Mouse (Mus musculus) myocyte (in vitro differentiated cells): ENCODE data around the gene Ttyh3.

ENCODE experiments used
- CEBPB ChIP-seq: IDR thresholded peaks from 2 replicates; pipeline ENCODE4 v1.6.1; 2011; ENCODE audit warnings: mild to moderate bottlenecking, moderate library complexity; ENCODE audit not compliant: poor library complexity, insufficient read depth, severe bottlenecking
- E2F4 ChIP-seq: IDR thresholded peaks from one replicate; pipeline ENCODE4 v1.6.1; 2011; ENCODE audit warnings: mild to moderate bottlenecking, control low read depth, moderate library complexity; ENCODE audit not compliant: insufficient read depth
- POLR2A ChIP-seq: IDR thresholded peaks from one replicate; pipeline ENCODE4 v1.6.1; 2011; ENCODE audit warnings: low read depth, mild to moderate bottlenecking, control low read depth, moderate library complexity; ENCODE audit not compliant: insufficient read length
- POLR2AphosphoS2 ChIP-seq: IDR thresholded peaks from one replicate; pipeline ENCODE4 v1.6.1; 2011; ENCODE audit warnings: low read depth, control low read depth; ENCODE audit not compliant: insufficient read length
- USF1 ChIP-seq: IDR thresholded peaks from one replicate; pipeline ENCODE4 v1.6.1; 2011; ENCODE audit warnings: low read depth, mild to moderate bottlenecking, control low read depth, moderate library complexity

- TF ChIP-seq POLR2A (no peak), E2F4 (no peak), USF1 (no peak), POLR2AphosphoS2 (no peak), CEBPB (no peak)
Measured at GRCm38 (mm10) chr5:140615321-140616109, 33.3 kb downstream of the Ttyh3 start.
